Mouse (Mus musculus) lung, postnatal 0 days (tissue): ENCODE data around the gene Nxpe4. TPM values are rescaled to one million over a fixed set of nuclear protein-coding genes. Genes with fewer than 3 reads are reported as not detected.
"Not testable (repeated sequence)": the region's sequence is repeated elsewhere in the genome, so short reads cannot be mapped to it uniquely, and the experiment has no call there.

ENCODE experiments used
- ATAC-seq: fragments of 200-750 bp; cut with Nextera tagmentation; 2 replicates; pipeline ENCODE4 v1.8.0; 2017; ENCODE audit warnings: moderate library complexity
- DNase-seq: peaks from one replicate; pipeline ENCODE4 v3.0.0-alpha.2; 2016; ENCODE audit warnings: low spot score
- H3K27ac ChIP-seq: fragments of 300-500 bp; sonication (generic); 2 replicates; pipeline ENCODE4 v1.5.1; 2014; ENCODE audit warnings: antibody characterized with exemption, mild to moderate bottlenecking, low read length, mixed read lengths
- H3K27me3 ChIP-seq: fragments of 300-500 bp; sonication (generic); replicated peaks from 2 replicates; pipeline ENCODE4 v1.6.1; 2014; ENCODE audit warnings: low read length, mixed read lengths; ENCODE audit not compliant: insufficient read depth
- H3K36me3 ChIP-seq: fragments of 300-500 bp; sonication (generic); 2 replicates; pipeline ENCODE4 v1.6.1; 2014; ENCODE audit warnings: low read length, mixed read lengths; ENCODE audit not compliant: insufficient read depth
- H3K4me1 ChIP-seq: fragments of 300-500 bp; sonication (generic); 2 replicates; pipeline ENCODE4 v1.6.1; 2014; ENCODE audit warnings: antibody characterized with exemption, low read depth, low read length, mixed read lengths; ENCODE audit not compliant: insufficient read depth
- H3K4me2 ChIP-seq: fragments of 300-500 bp; sonication (generic); replicated peaks from 2 replicates; pipeline ENCODE4 v1.6.1; 2014; ENCODE audit warnings: low read depth, mild to moderate bottlenecking, low read length, moderate library complexity, mixed read lengths
- H3K4me3 ChIP-seq: fragments of 300-500 bp; sonication (generic); 2 replicates; pipeline ENCODE4 v1.5.1; 2014; ENCODE audit warnings: low read depth, low read length
- H3K9ac ChIP-seq: fragments of 300-500 bp; sonication (generic); replicated peaks from 2 replicates; pipeline ENCODE4 v1.6.1; 2014; ENCODE audit warnings: low read depth, mild to moderate bottlenecking
- H3K9me3 ChIP-seq: fragments of 300-500 bp; sonication (generic); 2 replicates; pipeline ENCODE4 v1.6.1; 2016; ENCODE audit warnings: low read length, mixed read lengths
- CTCF ChIP-seq: IDR thresholded peaks from 2 replicates; pipeline ENCODE4 v1.5.1; 2016; ENCODE audit warnings: antibody characterized with exemption, mild to moderate bottlenecking
- EP300 ChIP-seq: IDR thresholded peaks from 2 replicates; pipeline ENCODE4 v1.6.1; 2016; ENCODE audit warnings: antibody characterized with exemption, mild to moderate bottlenecking, control low read depth
- WGBS: fragments of 180-500 bp; shearing (Covaris S2); extraction: QIAGEN DNeasy Blood & Tissue Kit; methylation state at CpG from one replicate; pipeline ENCODE4 v1.1.7; 2014; 5-methylcytosine and 5-hydroxymethylcytosine counted together
- polyA plus RNA-seq: library from polyadenylated mRNA; unstranded; fragments of >200 nt; fragmentation: Nextera tagmentation; extraction: Ambion mirVana; gene quantifications from 2 replicates; pipeline ENCODE4 v1.2.1, GENCODE M21; 2015

Nxpe4 gene
- polyA plus RNA-seq, 1 experiment from 2014 or later = 8.6 TPM

GRCm38 (mm10) chr9:48404687-48405086 lies 242.9 kb downstream of the Nxpe4 start:
- Histone ChIP-seq H3K9me3 (no peaks in the 10 kb centered on the region), H3K27me3 (no peaks in the 10 kb centered on the region), H3K36me3 (no peaks in the 10 kb centered on the region), H3K4me1 (no peaks in the 10 kb centered on the region), H3K27ac (no peak overlapping the region), H3K9ac (no peak overlapping the region), H3K4me3 (no peak overlapping the region), H3K4me2 (no peak overlapping the region)
- WGBS = 52% methylated on average over 3 of the region's 3 CpGs
- ATAC-seq (no peak), DNase-seq (no peak)
- TF ChIP-seq EP300 = no peak
- TF ChIP-seq CTCF = no peak

GRCm38 (mm10) chr9:48407549-48408327 lies 245.9 kb downstream of the Nxpe4 start:
- Histone ChIP-seq H3K27ac (no peak overlapping the region), H3K4me1 (no peaks in the 10 kb centered on the region), H3K4me2 (no peak overlapping the region), H3K27me3 (no peaks in the 10 kb centered on the region), H3K36me3 (no peaks in the 10 kb centered on the region), H3K9me3 (no peaks in the 10 kb centered on the region), H3K9ac (no peak overlapping the region), H3K4me3 (no peak overlapping the region)
- ATAC-seq = no peak
- TF ChIP-seq EP300 (no peak), CTCF (no peak)
- DNase-seq = no peak
- 55% methylated on average over 10 of the region's 10 CpGs for WGBS

DNA sequence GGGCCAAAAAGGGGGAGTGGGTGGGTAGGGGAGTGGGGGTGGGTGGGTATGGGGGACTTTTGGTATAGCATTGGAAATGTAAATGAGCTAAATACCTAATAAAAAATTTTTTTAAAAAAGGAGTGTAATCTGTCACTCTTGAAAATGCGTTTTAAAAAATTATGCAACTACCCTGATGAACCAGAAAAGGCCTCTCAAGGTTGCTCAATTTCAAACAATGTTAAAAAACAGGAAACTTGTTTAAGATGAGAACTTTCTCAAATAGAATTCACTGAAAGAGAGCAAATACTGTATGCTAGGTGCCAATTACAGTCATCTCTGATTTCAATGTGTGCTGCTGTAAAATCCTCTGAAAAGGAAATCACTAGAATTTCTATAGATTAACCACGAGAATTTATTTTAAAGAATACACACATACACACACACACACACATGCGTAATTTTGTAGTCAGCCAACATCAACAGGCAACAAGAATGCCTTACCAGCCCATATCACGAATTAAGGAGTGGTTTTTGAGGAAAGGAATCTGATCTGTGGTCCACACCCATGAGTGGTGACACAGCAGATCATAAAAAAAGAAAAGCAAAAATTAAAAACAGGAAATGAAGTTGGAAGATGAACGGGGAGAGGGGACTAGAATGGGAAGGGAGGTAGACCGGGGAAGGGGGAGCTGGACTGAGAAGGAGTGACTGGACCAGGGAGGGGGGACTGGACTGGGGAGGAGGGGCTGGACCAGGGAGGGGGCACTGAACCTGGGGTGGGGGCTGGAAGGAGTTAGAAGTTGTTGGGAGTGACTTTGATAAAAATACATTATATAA lies 248.6 kb downstream of the Nxpe4 start:
- TF ChIP-seq CTCF (no peak), EP300 (no peak)
- peak; percentile 43 for DNase-seq

GRCm38 (mm10) chr9:48413591-48413990 lies 251.8 kb downstream of the Nxpe4 start:
- H3K9me3 ChIP-seq = no peaks in the 10 kb centered on the region
- H3K4me2 ChIP-seq = no peak overlapping the region
- no peaks in the 10 kb centered on the region for H3K27me3 ChIP-seq
- no peaks in the 10 kb centered on the region for H3K4me1 ChIP-seq
- DNase-seq = no peak
- no peak overlapping the region for H3K4me3 ChIP-seq
- WGBS = 86% methylated on average over 2 of the region's 2 CpGs
- no peak overlapping the region for H3K9ac ChIP-seq
- H3K27ac ChIP-seq = no peak overlapping the region
- TF ChIP-seq CTCF (no peak), EP300 (no peak)
- ATAC-seq = no peak
- no peaks in the 10 kb centered on the region for H3K36me3 ChIP-seq

More for the DNA sequence above, 248.6 kb downstream of the Nxpe4 start:
- Histone ChIP-seq H3K36me3 (no peaks in the 10 kb centered on the region), H3K9ac (no peak overlapping the region), H3K27ac (no peak overlapping the region), H3K27me3 (no peaks in the 10 kb centered on the region), H3K4me2 (no peak overlapping the region), H3K4me3 (no peak overlapping the region), H3K9me3 (no peaks in the 10 kb centered on the region), H3K4me1 (no peaks in the 10 kb centered on the region)
- no peak for ATAC-seq
- 47% methylated on average over 6 of the region's 6 CpGs for WGBS

DNA sequence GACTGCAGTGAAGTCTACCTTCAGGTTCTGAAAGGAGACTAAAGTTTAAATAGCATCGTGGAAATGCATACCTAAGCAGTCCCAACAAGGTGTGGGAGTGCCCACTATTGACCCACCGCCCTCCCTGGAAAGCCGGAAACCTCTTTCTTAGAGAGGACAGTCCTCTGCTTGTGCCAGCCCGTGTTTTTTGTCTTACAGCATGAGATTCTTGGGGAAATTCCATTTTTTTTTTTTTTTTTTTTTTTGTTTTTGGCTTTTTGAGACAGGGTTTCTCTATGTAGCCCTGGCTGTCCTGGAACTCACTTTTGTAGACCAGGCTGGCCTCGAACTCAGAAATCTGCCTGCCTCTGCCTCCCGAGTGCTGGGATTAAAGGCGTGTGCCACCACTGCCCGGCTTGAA lies 255.5 kb downstream of the Nxpe4 start:
- not testable (repeated sequence) for H3K4me3 ChIP-seq, H3K4me1 ChIP-seq, H3K36me3 ChIP-seq, H3K27me3 ChIP-seq, H3K9ac ChIP-seq, DNase-seq, H3K4me2 ChIP-seq, H3K27ac ChIP-seq, H3K9me3 ChIP-seq, ATAC-seq
- WGBS = 82% methylated on average over 8 of the region's 8 CpGs

- no peak overlapping the region for H3K4me2 ChIP-seq
These were observed 256.2 kb downstream of the Nxpe4 start for GRCm38 (mm10) chr9:48417994-48418393.

More at GRCm38 (mm10) chr9:48417994-48418393, 256.2 kb downstream of the Nxpe4 start:
- Histone ChIP-seq H3K9me3 (no peaks in the 10 kb centered on the region), H3K27ac (no peak overlapping the region), H3K36me3 (no peaks in the 10 kb centered on the region), H3K4me1 (no peaks in the 10 kb centered on the region), H3K27me3 (no peaks in the 10 kb centered on the region), H3K4me3 (no peak overlapping the region), H3K9ac (no peak overlapping the region)
- ATAC-seq = no peak
- TF ChIP-seq CTCF = no peak
- TF ChIP-seq EP300 = no peak
- DNase-seq = no peak
- 57% methylated on average over 3 of the region's 3 CpGs for WGBS
